Comparison of ENCODE assay signal across 15 mouse cellular contexts in genomic region chr4:58417319-58417718, GRCm38 (mm10).
DNase-seq lines count a peak whose midpoint lies in the region; ATAC-seq and TF ChIP-seq lines count a peak whose summit lies in the region.
"Had no signal": no experiment of that assay in that cellular context is flagged by ENCODE, and none has a peak within 500 bp of the region (broad histone marks: within the 10 kb centered on the region; RNA-seq: fewer than 3 reads in every experiment).

No protein-coding gene starts in this region.

- H3K4me2 ChIP-seq in forebrain, embryonic 14.5 days (ENCODE audit: low read length) = no peak overlapping the region
- H3K4me2 ChIP-seq in forebrain, embryonic 13.5 days = no peak overlapping the region
- H3K4me2 ChIP-seq in kidney, postnatal 0 days (ENCODE audit: low read length) = no peak overlapping the region
- no peak overlapping the region for H3K4me2 ChIP-seq in embryonic facial prominence, embryonic 14.5 days (ENCODE audit: low read depth, low read length)
- H3K4me2 ChIP-seq: lung, embryonic 15.5 days; neural tube, embryonic 13.5 days had no signal

- no peak for TF ChIP-seq CTCF in kidney, postnatal 0 days (IDR thresholded peaks at IDR 0.05; ENCODE audit: low read depth)

- no peak overlapping the region for H3K27ac ChIP-seq in forebrain, embryonic 14.5 days (ENCODE audit: low read depth, low read length)
- no peak overlapping the region for H3K27ac ChIP-seq in forebrain, embryonic 13.5 days
- no peak overlapping the region for H3K27ac ChIP-seq in kidney, postnatal 0 days
- peak overlapping the region; percentile 28 for H3K27ac ChIP-seq in embryonic facial prominence, embryonic 14.5 days (replicated peaks; ENCODE audit: low read depth, low read length)
- H3K27ac ChIP-seq: lung, embryonic 15.5 days; neural tube, embryonic 13.5 days had no signal

- ATAC-seq in forebrain, embryonic 14.5 days = no peak; the same call in 1 of the 2 replicates
- no peak for ATAC-seq in forebrain, embryonic 13.5 days
- no peak for ATAC-seq in kidney, postnatal 0 days (replicated peaks; ENCODE audit: low FRiP score, low read depth)
- peak; percentile 53; the same call in 1 of the 2 replicates for ATAC-seq in embryonic facial prominence, embryonic 14.5 days (ENCODE audit: low read depth)
- ATAC-seq: CD4-positive, CD25-positive, alpha-beta regulatory T cell, adult 4 months; intestine, embryonic 16.5 days had no signal

- 63% methylated on average over 4 of the region's 4 CpGs for WGBS in forebrain, embryonic 14.5 days
- 79% methylated on average over 4 of the region's 4 CpGs for WGBS in forebrain, embryonic 13.5 days
- WGBS in kidney, postnatal 0 days = 72% methylated on average over 4 of the region's 4 CpGs
- 41% methylated on average over 4 of the region's 4 CpGs for WGBS in embryonic facial prominence, embryonic 14.5 days

- DNase-seq in forebrain, embryonic 14.5 days (ENCODE audit: low spot score) = peak; percentile 59
- DNase-seq in kidney, postnatal 0 days (ENCODE audit: low spot score) = peak; percentile 3
- DNase-seq in kidney, postnatal 36 days = no peak
- peak; percentile 96 for DNase-seq in 3T3-L1 (ENCODE audit: low read depth, low spot score)
- DNase-seq in embryonic facial prominence, embryonic 14.5 days (ENCODE audit: low spot score) = peak; percentile 89
- DNase-seq in retina, postnatal 1 day = no peak
- DNase-seq in urinary bladder, postnatal 4 days (ENCODE audit: low spot score in 2 of 2) = no peak
- DNase-seq: midbrain, embryonic 14.5 days; thymus, postnatal 14 days had no signal

- H3K9ac ChIP-seq in forebrain, embryonic 14.5 days (ENCODE audit: low read length) = no peak overlapping the region
- H3K9ac ChIP-seq in forebrain, embryonic 13.5 days = no peak overlapping the region
- H3K9ac ChIP-seq in kidney, postnatal 0 days (ENCODE audit: low read depth, low read length) = no peak overlapping the region
- H3K9ac ChIP-seq in embryonic facial prominence, embryonic 14.5 days (ENCODE audit: low read depth, low read length) = no peak overlapping the region
- H3K9ac ChIP-seq: lung, embryonic 15.5 days; neural tube, embryonic 13.5 days had no signal

- H3K4me3 ChIP-seq in forebrain, embryonic 14.5 days (ENCODE audit: low read depth, low read length) = no peak overlapping the region
- H3K4me3 ChIP-seq in forebrain, embryonic 13.5 days = no peak overlapping the region
- H3K4me3 ChIP-seq in kidney, postnatal 0 days (replicated peaks; ENCODE audit: low read depth, low read length) = no peak overlapping the region
- no peak overlapping the region for H3K4me3 ChIP-seq in embryonic facial prominence, embryonic 14.5 days (ENCODE audit: low read depth, low read length)
- H3K4me3 ChIP-seq: erythroblast, embryonic 14.5 days; lung, embryonic 15.5 days; neural tube, embryonic 13.5 days had no signal

- no peaks in the 10 kb centered on the region for H3K27me3 ChIP-seq in forebrain, embryonic 14.5 days (replicated peaks; ENCODE audit: control insufficient read depth, insufficient read depth, low read length)
- no peaks in the 10 kb centered on the region for H3K27me3 ChIP-seq in forebrain, embryonic 13.5 days
- H3K27me3 ChIP-seq in kidney, postnatal 0 days (ENCODE audit: insufficient read depth, low read length) = no peaks in the 10 kb centered on the region
- H3K27me3 ChIP-seq in embryonic facial prominence, embryonic 14.5 days (replicated peaks; ENCODE audit: control insufficient read depth, insufficient read depth, low read length) = no peaks in the 10 kb centered on the region
- H3K27me3 ChIP-seq: lung, embryonic 15.5 days; neural tube, embryonic 13.5 days had no signal

- H3K4me1 ChIP-seq in forebrain, embryonic 14.5 days (ENCODE audit: control insufficient read depth, insufficient read depth, low read length) = no peaks in the 10 kb centered on the region
- no peaks in the 10 kb centered on the region for H3K4me1 ChIP-seq in forebrain, embryonic 13.5 days
- H3K4me1 ChIP-seq in kidney, postnatal 0 days (replicated peaks; ENCODE audit: insufficient read depth, low read length) = no peaks in the 10 kb centered on the region
- H3K4me1 ChIP-seq in embryonic facial prominence, embryonic 14.5 days (ENCODE audit: control insufficient read depth, insufficient read depth, low read length) = peaks cover 7% of the 10 kb centered on the region; the same call in 1 of the 2 replicates
- H3K4me1 ChIP-seq: neural tube, embryonic 13.5 days had no signal

- no peaks in the 10 kb centered on the region for H3K9me3 ChIP-seq in forebrain, embryonic 14.5 days (replicated peaks; ENCODE audit: control insufficient read depth, low read length)
- no peaks in the 10 kb centered on the region; the same call in 1 of the 2 replicates for H3K9me3 ChIP-seq in forebrain, embryonic 13.5 days (replicated peaks)
- H3K9me3 ChIP-seq in kidney, postnatal 0 days (replicated peaks; ENCODE audit: low read length) = no peaks in the 10 kb centered on the region; the same call in 1 of the 2 replicates
- H3K9me3 ChIP-seq in embryonic facial prominence, embryonic 14.5 days (ENCODE audit: control insufficient read depth, low read length) = 0 out of 2 replicates have a peak, but pooled peaks cover 3% of the 10 kb centered on the region
- H3K9me3 ChIP-seq: lung, embryonic 15.5 days had no signal

- H3K36me3 ChIP-seq in forebrain, embryonic 14.5 days (ENCODE audit: control insufficient read depth, insufficient read depth, low read length) = no peaks in the 10 kb centered on the region
- no peaks in the 10 kb centered on the region for H3K36me3 ChIP-seq in forebrain, embryonic 13.5 days (ENCODE audit: poor library complexity, severe bottlenecking)
- no peaks in the 10 kb centered on the region for H3K36me3 ChIP-seq in kidney, postnatal 0 days (ENCODE audit: insufficient read depth, low read length)
- H3K36me3 ChIP-seq in embryonic facial prominence, embryonic 14.5 days (ENCODE audit: control insufficient read depth, insufficient read depth, low read length) = no peaks in the 10 kb centered on the region
- H3K36me3 ChIP-seq: lung, embryonic 15.5 days; neural tube, embryonic 13.5 days had no signal

Comparison
In these comparisons a context has a peak if more than half of its experiments do, and no peak if none do; other contexts are left out.
1. DNase-seq: peak in forebrain, embryonic 14.5 days (single experiment), kidney, postnatal 0 days (single experiment), 3T3-L1 (single experiment) and embryonic facial prominence, embryonic 14.5 days (single experiment); none in kidney, postnatal 36 days (0 of 2), retina, postnatal 1 day (single experiment) and urinary bladder, postnatal 4 days (0 of 2).